Mouse (Mus musculus) neural tube, embryonic 11.5 days (tissue): ENCODE measurements around the gene Amd1. TPM values are rescaled to one million over a fixed set of nuclear protein-coding genes. Genes with fewer than 3 reads are reported as not detected.

Experiments used
- ATAC-seq: fragments of 200-750 bp; cut with Nextera tagmentation; 2 replicates; pipeline ENCODE4 v1.8.0; 2017; ENCODE audit warnings: moderate number of reproducible peaks, mild to moderate bottlenecking, moderate TSS enrichment, moderate library complexity; ENCODE audit not compliant: insufficient read depth, low FRiP score, low TSS enrichment
- DNase-seq: peaks from one replicate; pipeline ENCODE4 v3.0.0-alpha.2; 2015; ENCODE audit warnings: low spot score
- H3K27ac ChIP-seq: fragments of 300-500 bp; sonication (generic); 2 replicates; pipeline ENCODE4 v1.5.1; 2014; ENCODE audit warnings: low read depth, mild to moderate bottlenecking, low read length
- H3K27me3 ChIP-seq: fragments of 300-500 bp; sonication (generic); 2 replicates; pipeline ENCODE4 v1.6.1; 2014; ENCODE audit warnings: mild to moderate bottlenecking, low read length, mixed read lengths; ENCODE audit not compliant: control insufficient read depth, insufficient read depth
- H3K36me3 ChIP-seq: fragments of 300-500 bp; sonication (generic); 2 replicates; pipeline ENCODE4 v1.6.1; 2014; ENCODE audit warnings: mild to moderate bottlenecking, low read length, moderate library complexity, mixed read lengths; ENCODE audit not compliant: control insufficient read depth, insufficient read depth
- H3K4me1 ChIP-seq: fragments of 300-500 bp; sonication (generic); 2 replicates; pipeline ENCODE4 v1.6.1; 2014; ENCODE audit warnings: low read length, mixed read lengths; ENCODE audit not compliant: control insufficient read depth, insufficient read depth
- H3K4me2 ChIP-seq: fragments of 300-500 bp; sonication (generic); 2 replicates; pipeline ENCODE4 v1.6.1; 2014; ENCODE audit warnings: low read depth, mild to moderate bottlenecking, moderate library complexity
- H3K4me3 ChIP-seq: fragments of 300-500 bp; sonication (generic); 2 replicates; pipeline ENCODE4 v1.5.1; 2014; ENCODE audit warnings: low read depth, low read length
- H3K9ac ChIP-seq: fragments of 300-500 bp; sonication (generic); 2 replicates; pipeline ENCODE4 v1.6.1; 2014; ENCODE audit warnings: mild to moderate bottlenecking, low read length
- H3K9me3 ChIP-seq: fragments of 300-500 bp; sonication (generic); 2 replicates; pipeline ENCODE4 v1.6.1; 2016; ENCODE audit warnings: low read length; ENCODE audit not compliant: control insufficient read depth
- WGBS: fragments of 180-500 bp; shearing (Covaris S2); extraction: QIAGEN DNeasy Blood & Tissue Kit; methylation state at CpG from one replicate; pipeline ENCODE4 v1.1.7; 2014; 5-methylcytosine and 5-hydroxymethylcytosine counted together
- polyA plus RNA-seq: library from polyadenylated mRNA; unstranded; fragments of >200 nt; fragmentation: Nextera tagmentation; extraction: Ambion mirVana; gene quantifications from 2 replicates; pipeline ENCODE4 v1.2.1, GENCODE M21; 2014

Gene Amd1
- polyA plus RNA-seq, 1 experiment from 2014 or later: 94.8 TPM

- H3K4me1 ChIP-seq: no peaks in the 10 kb centered on the region
- H3K27ac ChIP-seq: no peak overlapping the region
- no peaks in the 10 kb centered on the region for H3K27me3 ChIP-seq
- H3K36me3 ChIP-seq: no peaks in the 10 kb centered on the region
- DNase-seq (no peak), ATAC-seq (no peak)
- WGBS: 87% methylated on average over 4 of the region's 4 CpGs
- no peak overlapping the region for H3K4me3 ChIP-seq
- H3K4me2 ChIP-seq: no peak overlapping the region
- no peaks in the 10 kb centered on the region for H3K9me3 ChIP-seq
- no peak overlapping the region for H3K9ac ChIP-seq
These were observed 38.3 kb downstream of the Amd1 start for GRCm38 (mm10) chr10:40263691-40264090.

- Histone ChIP-seq H3K4me1 (no peaks in the 10 kb centered on the region), H3K36me3 (no peaks in the 10 kb centered on the region), H3K27me3 (no peaks in the 10 kb centered on the region), H3K9ac (no peak overlapping the region), H3K9me3 (no peaks in the 10 kb centered on the region), H3K27ac (no peak overlapping the region), H3K4me3 (no peak overlapping the region), H3K4me2 (no peak overlapping the region)
- DNase-seq (no peak), ATAC-seq (no peak)
- WGBS: 88% methylated on average over 6 of the region's 6 CpGs
These were observed 39.8 kb downstream of the Amd1 start for GRCm38 (mm10) chr10:40262200-40262599.

GRCm38 (mm10) chr10:40260305-40260704 is 41.7 kb downstream of the Amd1 start:
- H3K27me3 ChIP-seq: no peaks in the 10 kb centered on the region
- 48% methylated on average over 5 of the region's 5 CpGs for WGBS

GRCm38 (mm10) chr10:40259542-40259941 is 42.4 kb downstream of the Amd1 start:
- WGBS: 7% methylated on average over 8 of the region's 8 CpGs
- H3K9me3 ChIP-seq: no peaks in the 10 kb centered on the region
- 0 out of 2 replicates have a peak, but pooled peaks cover 3% of the 10 kb centered on the region for H3K4me1 ChIP-seq
- no peak overlapping the region for H3K4me3 ChIP-seq
- H3K9ac ChIP-seq: no peak overlapping the region
- H3K36me3 ChIP-seq: no peaks in the 10 kb centered on the region
- H3K27me3 ChIP-seq: no peaks in the 10 kb centered on the region
- DNase-seq (no peak), ATAC-seq (no peak)
- H3K27ac ChIP-seq: no peak overlapping the region
- no peak overlapping the region for H3K4me2 ChIP-seq

More at GRCm38 (mm10) chr10:40260305-40260704, 41.7 kb downstream of the Amd1 start:
- no peaks in the 10 kb centered on the region for H3K36me3 ChIP-seq
- no peak overlapping the region for H3K4me2 ChIP-seq
- ATAC-seq: no peak
- H3K27ac ChIP-seq: no peak overlapping the region
- H3K9ac ChIP-seq: no peak overlapping the region
- no peak for DNase-seq
- no peak overlapping the region for H3K4me3 ChIP-seq
- 0 out of 2 replicates have a peak, but pooled peaks cover 3% of the 10 kb centered on the region for H3K4me1 ChIP-seq
- H3K9me3 ChIP-seq: no peaks in the 10 kb centered on the region

- H3K9me3 ChIP-seq: no peaks in the 10 kb centered on the region
- no peak overlapping the region for H3K4me3 ChIP-seq
- H3K36me3 ChIP-seq: no peaks in the 10 kb centered on the region
- H3K27ac ChIP-seq: peak overlapping the region; percentile 39; the same call in 1 of the 2 replicates
- WGBS: 12% methylated on average over 5 of the region's 5 CpGs
- no peak for DNase-seq
- H3K9ac ChIP-seq: no peak overlapping the region
- no peaks in the 10 kb centered on the region for H3K27me3 ChIP-seq
- peak overlapping the region; percentile 77 for H3K4me2 ChIP-seq
- H3K4me1 ChIP-seq: 0 out of 2 replicates have a peak, but pooled peaks cover 3% of the 10 kb centered on the region
- ATAC-seq: no peak
These were observed 43.0 kb downstream of the Amd1 start for GRCm38 (mm10) chr10:40258976-40259375.

- H3K27ac ChIP-seq: peak overlapping the region; percentile 39; the same call in 1 of the 2 replicates
- no peaks in the 10 kb centered on the region for H3K36me3 ChIP-seq
- no peaks in the 10 kb centered on the region for H3K9me3 ChIP-seq
- DNase-seq: peak; percentile 83
- no peak overlapping the region; the same call in 1 of the 2 replicates for H3K9ac ChIP-seq
- H3K27me3 ChIP-seq: no peaks in the 10 kb centered on the region
- H3K4me3 ChIP-seq: peak overlapping the region; percentile 64
- H3K4me2 ChIP-seq: peak overlapping the region; percentile 77
- peak; percentile 74 for ATAC-seq
- WGBS: 1% methylated on average over 12 of the region's 12 CpGs
- 0 out of 2 replicates have a peak, but pooled peaks cover 3% of the 10 kb centered on the region for H3K4me1 ChIP-seq
These were observed 43.5 kb downstream of the Amd1 start for GRCm38 (mm10) chr10:40258401-40258966.

- ATAC-seq: peak; percentile 71
- WGBS: under 1% methylated on average over 43 of the region's 43 CpGs
- no peaks in the 10 kb centered on the region for H3K27me3 ChIP-seq
These were observed 44.4 kb downstream of the Amd1 start, which contains the start of gene Gtf3c6 for GRCm38 (mm10) chr10:40257414-40258255. Gene Gtf3c6 (minus strand): TSS chr10:40258108.

GRCm38 (mm10) chr10:40256716-40257115 is 45.3 kb downstream of the Amd1 start:
- DNase-seq (peak; percentile 68), ATAC-seq (peak; percentile 71)
- Histone ChIP-seq H3K4me3 (peak overlapping the region; percentile 64), H3K36me3 (0 out of 2 replicates have a peak, but pooled peaks cover 2% of the 10 kb centered on the region), H3K27me3 (no peaks in the 10 kb centered on the region), H3K4me2 (peak overlapping the region; percentile 77), H3K9ac (peak overlapping the region; percentile 88), H3K9me3 (no peaks in the 10 kb centered on the region), H3K4me1 (0 out of 2 replicates have a peak, but pooled peaks cover 3% of the 10 kb centered on the region), H3K27ac (peak overlapping the region; percentile 77; the same call in 1 of the 2 replicates)
- WGBS: 5% methylated on average over 5 of the region's 5 CpGs

More at GRCm38 (mm10) chr10:40257414-40258255, 44.4 kb downstream of the Amd1 start, which contains the start of gene Gtf3c6:
- Histone ChIP-seq H3K27ac (peak within 1 kb of the TSS; percentile 77), H3K4me1 (0 out of 2 replicates have a peak, but pooled peaks cover 3% of the 10 kb centered on the region), H3K4me2 (peak within 1 kb of the TSS; percentile 77), H3K36me3 (0 out of 2 replicates have a peak, but pooled peaks cover 2% of the 10 kb centered on the region), H3K9ac (peak within 1 kb of the TSS; percentile 88), H3K9me3 (no peaks in the 10 kb centered on the region), H3K4me3 (peak within 1 kb of the TSS; percentile 64)
- DNase-seq: peak; percentile 94
